Mouse (Mus musculus): ENCODE measurements around the gene Dbx2. TPM values are rescaled to one million over a fixed set of nuclear protein-coding genes. Genes with fewer than 3 reads are reported as not detected.

Gene Dbx2
- polyA plus RNA-seq, 2 experiments: 6.6 to 8.6 TPM

- DNase-seq (ENCODE audit: low spot score): no peak
- Histone ChIP-seq H3K27me3 (ENCODE audit: control insufficient read depth, insufficient read depth, low read length) (no peaks in the 10 kb centered on the region), H3K9ac (ENCODE audit: low read depth, low read length, severe bottlenecking) (no peak overlapping the region), H3K4me1 (ENCODE audit: control insufficient read depth, insufficient read depth, low read length) (no peaks in the 10 kb centered on the region), H3K36me3 (ENCODE audit: control insufficient read depth, insufficient read depth, low read length) (no peaks in the 10 kb centered on the region), H3K4me2 (replicated peaks; ENCODE audit: low read depth, low read length, severe bottlenecking) (no peak overlapping the region), H3K4me3 (replicated peaks; ENCODE audit: low read length) (no peak overlapping the region), H3K9me3 (ENCODE audit: control insufficient read depth, low read length) (peaks cover 7% of the 10 kb centered on the region; the same call in 1 of the 2 replicates), H3K27ac (replicated peaks; ENCODE audit: low read depth, low read length) (no peak overlapping the region)
- no peak for ATAC-seq (ENCODE audit: low FRiP score, low read depth)
- 53% methylated on average over 8 of the region's 8 CpGs for WGBS
- TF ChIP-seq POLR2A (IDR thresholded peaks at IDR 0.05; ENCODE audit: borderline replicate concordance, extremely low read depth, insufficient read depth, insufficient read length): no peak
Measured at GRCm38 (mm10) chr15:95691594-95691993, 35.8 kb upstream of the Dbx2 start.

GRCm38 (mm10) chr15:95691129-95691528, 35.4 kb upstream of the Dbx2 start:
- Histone ChIP-seq H3K36me3 (ENCODE audit: control insufficient read depth, insufficient read depth, low read length) (no peaks in the 10 kb centered on the region), H3K9ac (ENCODE audit: low read depth, low read length, severe bottlenecking) (no peak overlapping the region), H3K4me2 (replicated peaks; ENCODE audit: low read depth, low read length, severe bottlenecking) (no peak overlapping the region), H3K27ac (replicated peaks; ENCODE audit: low read depth, low read length) (no peak overlapping the region), H3K4me1 (ENCODE audit: control insufficient read depth, insufficient read depth, low read length) (no peaks in the 10 kb centered on the region), H3K9me3 (ENCODE audit: control insufficient read depth, low read length) (peaks cover 7% of the 10 kb centered on the region; the same call in 1 of the 2 replicates), H3K27me3 (ENCODE audit: control insufficient read depth, insufficient read depth, low read length) (no peaks in the 10 kb centered on the region), H3K4me3 (replicated peaks; ENCODE audit: low read length) (no peak overlapping the region)
- DNase-seq (ENCODE audit: low spot score) (no peak), ATAC-seq (ENCODE audit: low FRiP score, low read depth) (no peak)
- 62% methylated on average over 5 of the region's 5 CpGs for WGBS
- no peak for TF ChIP-seq POLR2A (IDR thresholded peaks at IDR 0.05; ENCODE audit: borderline replicate concordance, extremely low read depth, insufficient read depth, insufficient read length)

- Histone ChIP-seq H3K27me3 (ENCODE audit: control insufficient read depth, insufficient read depth, low read length) (no peaks in the 10 kb centered on the region), H3K9me3 (ENCODE audit: control insufficient read depth, low read length) (no peaks in the 10 kb centered on the region; the same call in 1 of the 2 replicates), H3K27ac (replicated peaks; ENCODE audit: low read depth, low read length) (no peak overlapping the region), H3K9ac (ENCODE audit: low read depth, low read length, severe bottlenecking) (no peak overlapping the region), H3K4me2 (replicated peaks; ENCODE audit: low read depth, low read length, severe bottlenecking) (no peak overlapping the region), H3K4me3 (replicated peaks; ENCODE audit: low read length) (no peak overlapping the region), H3K36me3 (ENCODE audit: control insufficient read depth, insufficient read depth, low read length) (no peaks in the 10 kb centered on the region), H3K4me1 (ENCODE audit: control insufficient read depth, insufficient read depth, low read length) (no peaks in the 10 kb centered on the region)
- WGBS: 91% methylated on average over 4 of the region's 4 CpGs
- no peak for TF ChIP-seq POLR2A (IDR thresholded peaks at IDR 0.05; ENCODE audit: borderline replicate concordance, extremely low read depth, insufficient read depth, insufficient read length)
- DNase-seq (ENCODE audit: low spot score) (no peak), ATAC-seq (ENCODE audit: low FRiP score, low read depth) (no peak)
Measured at GRCm38 (mm10) chr15:95682620-95683019, 26.9 kb upstream of the Dbx2 start.

- Histone ChIP-seq H3K9me3 (ENCODE audit: control insufficient read depth, low read length) (no peaks in the 10 kb centered on the region), H3K36me3 (ENCODE audit: control insufficient read depth, insufficient read depth, low read length) (no peaks in the 10 kb centered on the region), H3K4me3 (replicated peaks; ENCODE audit: low read length) (no peak overlapping the region), H3K9ac (ENCODE audit: low read depth, low read length, severe bottlenecking) (no peak overlapping the region), H3K4me1 (ENCODE audit: control insufficient read depth, insufficient read depth, low read length) (no peaks in the 10 kb centered on the region), H3K27ac (replicated peaks; ENCODE audit: low read depth, low read length) (no peak overlapping the region), H3K27me3 (ENCODE audit: control insufficient read depth, insufficient read depth, low read length) (no peaks in the 10 kb centered on the region), H3K4me2 (replicated peaks; ENCODE audit: low read depth, low read length, severe bottlenecking) (no peak overlapping the region)
- WGBS: 90% methylated on average over 4 of the region's 4 CpGs
- DNase-seq (ENCODE audit: low spot score) (no peak), ATAC-seq (ENCODE audit: low FRiP score, low read depth) (no peak)
- no peak for TF ChIP-seq POLR2A (IDR thresholded peaks at IDR 0.05; ENCODE audit: borderline replicate concordance, extremely low read depth, insufficient read depth, insufficient read length)
Measured at GRCm38 (mm10) chr15:95675645-95676044, 19.9 kb upstream of the Dbx2 start.

- Histone ChIP-seq H3K9ac (ENCODE audit: low read depth, low read length, severe bottlenecking) (no peak overlapping the region), H3K4me2 (replicated peaks; ENCODE audit: low read depth, low read length, severe bottlenecking) (no peak overlapping the region), H3K27ac (replicated peaks; ENCODE audit: low read depth, low read length) (no peak overlapping the region), H3K27me3 (ENCODE audit: control insufficient read depth, insufficient read depth, low read length) (no peaks in the 10 kb centered on the region), H3K9me3 (ENCODE audit: control insufficient read depth, low read length) (no peaks in the 10 kb centered on the region), H3K36me3 (ENCODE audit: control insufficient read depth, insufficient read depth, low read length) (no peaks in the 10 kb centered on the region), H3K4me1 (ENCODE audit: control insufficient read depth, insufficient read depth, low read length) (no peaks in the 10 kb centered on the region), H3K4me3 (replicated peaks; ENCODE audit: low read length) (no peak overlapping the region)
- ATAC-seq (ENCODE audit: low FRiP score, low read depth) (no peak), DNase-seq (ENCODE audit: low spot score) (no peak)
- no peak for TF ChIP-seq POLR2A (IDR thresholded peaks at IDR 0.05; ENCODE audit: borderline replicate concordance, extremely low read depth, insufficient read depth, insufficient read length)
- 84% methylated on average over 2 of the region's 2 CpGs for WGBS
Measured at GRCm38 (mm10) chr15:95675176-95675575, 19.4 kb upstream of the Dbx2 start.

GRCm38 (mm10) chr15:95667209-95667608, 11.4 kb upstream of the Dbx2 start:
- H3K36me3 ChIP-seq (ENCODE audit: control insufficient read depth, insufficient read depth, low read length): no peaks in the 10 kb centered on the region
- WGBS: 43% methylated on average over 8 of the region's 8 CpGs
- no peak overlapping the region for H3K9ac ChIP-seq (ENCODE audit: low read depth, low read length, severe bottlenecking)
- H3K9me3 ChIP-seq (ENCODE audit: control insufficient read depth, low read length): no peaks in the 10 kb centered on the region
- H3K27ac ChIP-seq (replicated peaks; ENCODE audit: low read depth, low read length): no peak overlapping the region
- no peaks in the 10 kb centered on the region for H3K4me1 ChIP-seq (ENCODE audit: control insufficient read depth, insufficient read depth, low read length)
- no peak overlapping the region for H3K4me2 ChIP-seq (replicated peaks; ENCODE audit: low read depth, low read length, severe bottlenecking)
- no peak for TF ChIP-seq POLR2A (IDR thresholded peaks at IDR 0.05; ENCODE audit: borderline replicate concordance, extremely low read depth, insufficient read depth, insufficient read length)
- H3K4me3 ChIP-seq (replicated peaks; ENCODE audit: low read length): no peak overlapping the region
- H3K27me3 ChIP-seq (ENCODE audit: control insufficient read depth, insufficient read depth, low read length): no peaks in the 10 kb centered on the region
- DNase-seq (ENCODE audit: low spot score) (no peak), ATAC-seq (ENCODE audit: low FRiP score, low read depth) (no peak)

Measured in limb, embryonic 14.5 days (tissue).